Mouse (Mus musculus) spleen, adult 2 months (tissue): ENCODE measurements around the gene Dclk1.

ENCODE experiments used
- CTCF ChIP-seq: fragments of 200-500 bp; IDR thresholded peaks from 2 replicates; pipeline ENCODE4 v1.5.1; 2011; ENCODE audit warnings: mild to moderate bottlenecking, inconsistent platforms; ENCODE audit not compliant: insufficient read depth, insufficient read length, insufficient replicate concordance; ENCODE audit errors: extremely low read depth
- POLR2A ChIP-seq: fragments of 200-500 bp; IDR thresholded peaks from 2 replicates; pipeline ENCODE4 v1.6.1; 2011; ENCODE audit warnings: low read depth, low read length, inconsistent platforms

DNA sequence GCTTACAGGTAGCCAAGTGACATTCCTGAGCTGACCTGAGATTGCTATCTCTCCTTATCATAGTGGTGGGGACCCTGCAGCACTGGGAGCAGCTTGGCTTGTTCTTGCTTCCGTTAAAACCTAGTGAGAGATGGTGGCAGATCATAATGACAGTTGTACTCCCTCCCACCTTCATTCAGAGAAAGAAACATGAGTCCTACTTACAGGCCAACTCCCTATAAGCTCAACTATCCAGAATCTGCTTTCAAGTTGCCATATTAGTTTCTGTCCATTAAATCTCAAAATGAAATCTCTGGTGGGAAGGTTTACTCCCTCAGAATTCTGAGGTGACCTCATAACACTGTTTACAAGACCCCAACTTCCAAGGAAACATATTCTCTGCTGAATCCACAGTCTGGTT, 316.4 kb downstream of the Dclk1 start:
- TF ChIP-seq CTCF (no peak), POLR2A (no peak)
